Mouse (Mus musculus) cerebellum, adult 2 months (tissue): ENCODE results near the gene Vmn1r123. TPM values are rescaled to one million over a fixed set of nuclear protein-coding genes. Genes with fewer than 3 reads are reported as not detected.
"Not testable (repeated sequence)": the region's sequence is repeated elsewhere in the genome, so short reads cannot be mapped to it uniquely, and the experiment has no call there.

Source experiments
- DNase-seq, 2 experiments: peaks; one replicate each; pipeline ENCODE4 v3.0.0; 2021
- H3K27ac ChIP-seq: fragments of 200-500 bp; 2 replicates; pipeline ENCODE4 v1.5.1; 2012; ENCODE audit warnings: low read length, control low read depth, inconsistent platforms; ENCODE audit not compliant: insufficient read depth
- H3K27me3 ChIP-seq: fragments of 200-500 bp; 2 replicates; pipeline ENCODE4 v1.6.1; 2012; ENCODE audit warnings: inconsistent platforms, mild to moderate bottlenecking, low read length, moderate library complexity; ENCODE audit not compliant: control insufficient read depth, insufficient read depth
- H3K4me1 ChIP-seq: fragments of 200-500 bp; 2 replicates; pipeline ENCODE4 v1.6.1; 2011; ENCODE audit warnings: low read length; ENCODE audit not compliant: control insufficient read depth, insufficient read depth
- H3K4me3 ChIP-seq: fragments of 200-500 bp; replicated peaks from 2 replicates; pipeline ENCODE3; 2011; ENCODE audit warnings: mild to moderate bottlenecking, low read depth, low read length, control low read depth; ENCODE audit not compliant: insufficient read depth
- WGBS: fragments of 180-500 bp; shearing (Covaris S2); methylation state at CpG from one replicate; pipeline ENCODE4 v1.1.7; 2018; 5-methylcytosine and 5-hydroxymethylcytosine counted together
- polyA plus RNA-seq: library from polyadenylated mRNA; depleted of rRNA; stranded (reverse); fragments of >200 nt; gene quantifications from 2 replicates; pipeline ENCODE4 v1.2.3, GENCODE M21; 2012; rRNA removed

Gene Vmn1r123
- not detected in 2 replicates for polyA plus RNA-seq

GRCm38 (mm10) chr7:21161885-21162284 lies at the start of gene Vmn1r123:
Vmn1r123 (plus strand) TSS chr7:21162185.
- H3K4me1 ChIP-seq, H3K4me3 ChIP-seq, DNase-seq, H3K27ac ChIP-seq, H3K27me3 ChIP-seq: not testable (repeated sequence)
- WGBS, result 0% methylated on average over 1 of the region's 3 CpGs

GRCm38 (mm10) chr7:21134028-21134427 lies 28.0 kb upstream of the Vmn1r123 start, which contains the start of gene Vmn1r122:
Vmn1r122 (minus strand) TSS chr7:21134128.
- DNase-seq, H3K27me3 ChIP-seq, H3K4me3 ChIP-seq, H3K27ac ChIP-seq, H3K4me1 ChIP-seq: not testable (repeated sequence)
- WGBS, result 53% methylated on average over 3 of the region's 3 CpGs

- not testable (repeated sequence) for H3K27me3 ChIP-seq, H3K4me3 ChIP-seq, H3K27ac ChIP-seq, H3K4me1 ChIP-seq, DNase-seq
- 13% methylated on average over 1 of the region's 2 CpGs for WGBS
Observed at GRCm38 (mm10) chr7:21190323-21190722, 28.3 kb downstream of the Vmn1r123 start, which contains the start of gene Gm5157. Gm5157 (minus strand) TSS chr7:21190423.

Other genes with a start within 250 kb of the Vmn1r123 start
- not detected in 2 replicates for gene Vmn1r118, start 249.8 kb upstream of the Vmn1r123 start, polyA plus RNA-seq
- gene Vmn1r119, start 149.7 kb upstream of the Vmn1r123 start, polyA plus RNA-seq, result not detected in 2 replicates
- gene Vmn1r120, start 108.4 kb upstream of the Vmn1r123 start, polyA plus RNA-seq, result not detected in 2 replicates
- not detected in 2 replicates for gene Vmn1r121, start 63.7 kb upstream of the Vmn1r123 start, polyA plus RNA-seq
- gene Vmn1r122, start 28.1 kb upstream of the Vmn1r123 start, polyA plus RNA-seq, result not detected in 2 replicates
- not detected in 2 replicates for gene Gm5157, start 28.2 kb downstream of the Vmn1r123 start, polyA plus RNA-seq
- gene Vmn1r124, start 98.4 kb downstream of the Vmn1r123 start, polyA plus RNA-seq, result not detected in 2 replicates
- not detected in 2 replicates for gene Vmn1r125, start 110.0 kb downstream of the Vmn1r123 start, polyA plus RNA-seq
- not detected in 2 replicates for gene Vmn1r126, start 139.3 kb downstream of the Vmn1r123 start, polyA plus RNA-seq
- gene Vmn1r127, start 157.7 kb downstream of the Vmn1r123 start, polyA plus RNA-seq, result not detected in 2 replicates
- not detected in 2 replicates for gene Vmn1r128, start 187.2 kb downstream of the Vmn1r123 start, polyA plus RNA-seq
- not detected in 2 replicates for gene Vmn1r129, start 199.1 kb downstream of the Vmn1r123 start, polyA plus RNA-seq